Mouse (Mus musculus): Measurements from ENCODE around the gene Psenen.

Gene Psenen

DNA sequence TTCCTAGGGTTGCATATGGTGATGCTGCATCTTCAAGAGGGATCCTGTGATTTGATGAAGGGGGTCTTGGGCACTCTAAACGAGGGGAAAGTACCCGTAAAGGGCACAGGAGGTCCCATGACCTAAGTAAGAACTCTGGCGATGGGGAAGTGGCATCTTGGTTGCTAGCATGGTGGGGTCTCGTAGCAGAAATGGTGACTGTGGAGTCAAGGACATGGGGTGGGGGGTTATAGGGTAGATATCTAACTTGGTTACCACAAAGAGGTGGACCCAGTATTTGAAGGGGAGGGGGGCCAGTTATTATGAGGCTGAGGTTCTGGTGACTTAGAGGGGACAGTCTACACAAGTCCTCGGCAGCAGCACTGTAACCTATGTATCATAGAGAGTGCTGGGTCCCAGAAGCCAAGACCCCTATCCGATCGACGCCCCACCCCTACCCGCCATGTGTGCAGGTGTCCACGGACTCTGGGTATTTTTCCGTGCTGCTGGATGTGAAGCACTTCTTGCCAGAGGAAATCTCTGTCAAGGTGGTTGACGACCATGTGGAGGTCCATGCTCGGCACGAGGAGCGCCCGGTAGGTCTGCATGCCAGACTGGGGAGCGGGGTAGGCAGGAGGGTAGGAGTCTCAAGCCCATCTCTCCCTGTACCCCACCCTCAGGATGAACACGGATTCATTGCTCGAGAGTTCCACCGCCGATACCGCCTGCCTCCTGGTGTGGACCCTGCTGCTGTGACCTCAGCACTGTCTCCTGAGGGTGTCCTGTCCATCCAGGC lies 9.4 kb downstream of the Psenen start:
- no peak for DNase-seq (ENCODE audit: low spot score)

- no peak for DNase-seq (ENCODE audit: low spot score)
Observed at GRCm38 (mm10) chr7:30553021-30553589, 10.3 kb downstream of the Psenen start.

GRCm38 (mm10) chr7:30552102-30553020 lies 11.1 kb downstream of the Psenen start, which contains the start of the genes Hspb6 and Proser3:
Gene Hspb6 (plus strand): TSS chr7:30552178.
Gene Proser3 (minus strand): TSS chr7:30552299.
- DNase-seq (ENCODE audit: low spot score), result peak; percentile 98

DNA sequence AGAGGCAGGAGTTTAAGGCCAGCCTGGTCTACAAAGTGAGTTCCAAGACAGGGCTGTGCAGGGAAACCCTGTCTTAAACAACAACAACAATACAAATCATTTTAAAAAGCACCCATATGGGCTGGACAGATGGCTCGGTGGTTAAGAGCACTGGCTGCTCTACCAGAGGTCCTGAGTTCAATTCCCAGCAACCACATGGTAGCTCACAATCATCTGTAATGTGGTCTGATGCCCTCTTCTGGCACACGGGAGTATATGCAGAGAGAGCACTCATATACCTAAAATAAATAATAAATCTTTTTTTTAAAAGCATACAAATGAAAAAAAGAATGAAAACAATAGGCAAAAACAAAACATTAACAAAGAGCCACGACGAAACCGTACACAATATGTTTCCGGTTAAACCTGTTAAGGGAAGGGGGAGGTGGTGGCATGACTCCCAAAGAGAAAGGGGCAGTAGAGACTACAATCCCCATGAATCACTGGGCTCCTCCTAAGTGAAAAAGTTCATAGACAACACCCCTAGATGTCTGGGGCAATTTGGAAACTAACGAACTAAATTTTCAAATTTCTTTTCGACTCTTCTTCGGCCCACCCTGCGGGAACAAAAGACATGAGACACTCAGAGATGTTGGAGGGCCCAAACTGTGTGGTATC lies 11.9 kb downstream of the Psenen start:
- DNase-seq (ENCODE audit: low spot score), result peak; percentile 84

DNA sequence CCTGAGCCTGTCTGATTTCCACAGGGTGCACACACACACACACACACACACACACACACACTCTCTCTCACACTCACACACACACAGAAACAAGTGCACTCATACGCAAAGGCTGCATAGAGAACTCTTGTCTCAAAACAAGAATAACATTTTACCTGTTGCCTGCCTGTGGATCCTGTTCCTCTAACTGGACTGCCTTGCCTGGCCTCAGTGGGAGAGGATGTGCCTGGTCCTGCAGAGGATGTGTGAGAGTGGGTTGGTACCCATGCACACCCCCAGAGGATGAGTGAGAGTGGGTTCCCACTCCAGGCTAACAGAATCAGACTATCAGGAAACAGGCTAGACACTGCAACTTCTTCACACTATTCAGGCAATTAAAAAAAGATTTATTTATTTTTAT lies 12.8 kb downstream of the Psenen start:
- DNase-seq (ENCODE audit: low spot score), result no peak

GRCm38 (mm10) chr7:30549880-30550279 lies 13.5 kb downstream of the Psenen start:
- DNase-seq (ENCODE audit: low spot score), result no peak

DNA sequence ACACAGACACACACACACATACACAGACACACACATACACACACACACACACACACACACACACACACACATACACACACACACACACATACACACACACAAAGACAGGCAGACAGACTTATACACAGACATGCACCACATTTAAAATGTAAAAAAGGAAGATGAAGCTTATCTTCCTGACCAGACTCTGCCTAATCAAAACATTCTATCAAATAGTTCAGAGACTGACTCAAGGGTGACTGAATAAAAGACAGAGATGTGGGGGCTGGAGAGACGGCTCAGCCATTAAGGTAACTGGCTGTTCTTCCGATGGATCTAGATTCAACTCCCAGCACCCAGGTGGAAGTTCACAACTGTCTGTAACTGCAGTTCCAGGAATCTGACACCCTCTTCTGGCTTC lies 19.1 kb downstream of the Psenen start:
- DNase-seq (ENCODE audit: low spot score), result no peak

DNA sequence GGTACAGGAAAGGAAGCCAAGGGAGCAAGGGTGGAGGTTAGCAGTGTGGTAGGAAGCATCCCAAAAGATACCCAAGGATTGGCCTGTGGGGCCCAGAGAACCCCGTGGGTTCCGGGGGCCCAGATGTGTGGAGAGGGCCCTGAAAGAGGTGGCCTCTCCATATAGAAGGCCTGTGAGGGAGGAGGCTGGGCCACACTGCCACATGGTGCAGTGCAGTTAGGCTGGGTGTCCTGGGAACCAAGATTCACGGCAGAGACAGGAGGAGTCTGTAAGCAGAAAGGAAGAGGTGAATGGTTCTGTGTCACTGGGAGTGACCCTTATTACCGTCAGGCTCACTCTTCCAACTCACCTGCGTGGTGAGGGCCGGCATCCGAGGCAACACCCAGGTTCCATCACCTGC lies 22.9 kb downstream of the Psenen start:
- no peak for DNase-seq (ENCODE audit: low spot score)

GRCm38 (mm10) chr7:30534633-30535577 lies 28.5 kb downstream of the Psenen start, which contains the start of gene Arhgap33:
Gene Arhgap33 (minus strand): TSS chr7:30535060.
- DNase-seq (ENCODE audit: low spot score), result peak; percentile 96

DNA sequence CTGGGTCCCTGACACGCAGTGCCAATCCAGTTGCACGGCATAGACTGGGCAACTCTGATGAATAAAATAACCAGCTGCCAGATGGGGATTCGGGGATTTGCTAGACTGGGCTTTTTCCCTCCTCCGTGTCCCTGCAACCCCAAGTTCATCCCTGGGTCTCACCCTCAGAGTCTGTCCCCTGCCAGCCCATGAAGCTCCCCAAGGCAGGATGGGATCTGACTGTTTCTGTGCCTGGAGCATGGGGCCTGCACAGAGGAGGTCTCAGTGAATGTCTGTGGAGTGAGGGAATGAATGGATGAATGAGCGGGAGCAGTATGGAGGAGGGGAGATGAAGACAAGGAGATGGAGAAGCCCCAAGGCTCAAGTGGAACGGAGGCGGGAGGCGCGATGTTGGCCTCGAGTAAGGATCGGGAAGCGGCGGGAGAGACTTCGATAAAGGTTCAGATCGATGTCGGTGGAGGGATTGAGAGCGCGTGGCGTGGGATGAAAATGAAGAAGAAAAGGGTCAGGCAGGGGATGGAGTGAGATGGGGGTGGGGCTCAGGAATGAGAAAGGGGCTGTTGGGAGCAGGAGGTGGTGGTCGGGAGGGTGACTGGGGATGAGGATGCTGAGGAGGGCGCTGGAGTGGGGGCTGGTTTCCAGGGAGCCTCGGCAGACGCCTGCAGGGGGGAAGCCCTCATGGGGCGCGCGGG lies 29.3 kb downstream of the Psenen start:
- peak; percentile 56 for DNase-seq (ENCODE audit: low spot score)

- DNase-seq (ENCODE audit: low spot score), result peak; percentile 64
Observed at GRCm38 (mm10) chr7:30532931-30533330, 30.5 kb downstream of the Psenen start.

DNA sequence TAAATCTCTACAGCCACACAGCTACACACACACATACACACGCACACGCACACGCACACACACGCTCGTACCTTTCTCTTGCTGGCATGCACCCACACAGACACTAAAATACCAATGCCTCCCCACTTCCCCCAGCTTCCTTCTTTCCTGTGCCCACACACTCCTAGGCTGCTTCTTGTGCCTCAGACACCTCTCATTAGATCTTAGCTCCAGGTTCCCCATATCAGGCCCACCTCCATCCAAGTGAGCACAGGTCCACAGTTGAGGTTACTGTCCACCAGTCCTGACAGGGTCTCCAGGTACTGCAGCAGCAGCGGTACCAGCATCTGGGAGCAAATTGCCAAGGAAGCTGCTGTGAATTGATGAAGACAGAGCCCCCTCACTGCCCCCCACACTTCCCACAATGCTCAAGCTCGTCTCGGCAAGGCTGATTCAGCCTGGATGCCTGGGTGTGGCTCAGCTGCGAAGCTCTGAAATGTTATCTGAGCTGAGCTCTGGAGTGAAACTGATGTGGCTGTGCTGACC lies 32.1 kb downstream of the Psenen start:
- no peak for DNase-seq (ENCODE audit: low spot score)

DNA sequence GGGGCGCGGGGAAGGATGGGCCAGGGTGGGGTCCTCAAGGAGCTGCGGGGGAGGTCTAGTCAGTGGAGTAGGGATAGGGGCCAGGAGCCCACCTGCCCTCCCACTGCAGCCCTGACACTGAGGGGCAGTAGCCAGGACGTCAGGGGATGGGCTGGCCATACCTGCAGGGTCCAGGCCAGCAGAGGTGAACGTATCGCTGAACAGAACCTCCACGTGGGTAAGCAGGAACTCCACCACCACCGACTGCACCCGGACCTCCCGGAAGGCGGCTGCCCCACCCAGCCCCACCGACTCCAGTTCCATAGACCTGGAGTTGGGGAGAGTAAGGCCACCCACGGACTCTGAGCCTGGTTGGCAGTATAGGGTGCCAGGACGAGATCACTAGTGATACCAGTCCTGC lies 36.4 kb downstream of the Psenen start:
- no peak for DNase-seq (ENCODE audit: low spot score)

GRCm38 (mm10) chr7:30526399-30526798 lies 37.0 kb downstream of the Psenen start:
- DNase-seq (ENCODE audit: low spot score), result no peak

DNA sequence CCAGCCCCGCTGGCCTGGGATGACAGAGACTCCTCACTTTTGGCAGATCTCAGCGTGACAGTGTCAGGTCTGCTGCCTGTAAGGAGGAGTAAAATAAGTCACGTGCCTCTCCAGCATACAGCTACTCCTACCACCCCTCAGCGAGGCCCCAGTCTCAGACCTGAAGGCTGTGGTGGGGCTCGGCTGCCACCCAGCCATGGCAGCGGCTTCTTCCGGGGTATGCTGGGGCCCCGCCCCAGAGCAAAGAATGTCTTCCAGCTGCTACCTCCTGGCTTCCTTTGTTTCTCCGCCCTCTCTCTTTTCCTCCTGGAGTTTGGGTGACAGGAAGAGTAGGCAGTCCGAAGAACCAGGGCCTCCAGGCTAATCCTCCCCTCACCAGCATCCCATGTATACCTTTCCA lies 37.5 kb downstream of the Psenen start:
- no peak for DNase-seq (ENCODE audit: low spot score)

DNA sequence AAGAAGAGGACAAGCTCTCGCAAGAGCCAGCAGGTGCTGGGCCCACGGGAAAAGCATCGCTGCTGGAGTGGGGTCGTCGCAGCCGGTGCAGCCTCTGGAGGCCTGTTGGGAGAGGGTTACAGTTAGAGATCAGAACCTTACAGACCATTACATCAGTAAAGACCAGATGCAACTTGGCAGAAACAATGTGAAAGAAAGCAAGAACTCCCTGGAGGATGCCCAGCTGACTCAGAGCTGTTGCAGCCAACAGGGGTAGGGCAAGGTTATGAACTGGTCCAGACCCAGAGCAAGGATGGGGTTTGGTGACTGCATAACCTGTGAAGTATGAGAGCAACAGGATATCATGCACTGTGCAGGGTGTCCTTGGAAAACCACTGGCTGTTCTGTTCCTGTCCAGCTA lies 38.9 kb downstream of the Psenen start:
- DNase-seq (ENCODE audit: low spot score), result no peak

- DNase-seq (ENCODE audit: low spot score), result no peak
Observed at GRCm38 (mm10) chr7:30522871-30523270, 40.6 kb downstream of the Psenen start.

DNA sequence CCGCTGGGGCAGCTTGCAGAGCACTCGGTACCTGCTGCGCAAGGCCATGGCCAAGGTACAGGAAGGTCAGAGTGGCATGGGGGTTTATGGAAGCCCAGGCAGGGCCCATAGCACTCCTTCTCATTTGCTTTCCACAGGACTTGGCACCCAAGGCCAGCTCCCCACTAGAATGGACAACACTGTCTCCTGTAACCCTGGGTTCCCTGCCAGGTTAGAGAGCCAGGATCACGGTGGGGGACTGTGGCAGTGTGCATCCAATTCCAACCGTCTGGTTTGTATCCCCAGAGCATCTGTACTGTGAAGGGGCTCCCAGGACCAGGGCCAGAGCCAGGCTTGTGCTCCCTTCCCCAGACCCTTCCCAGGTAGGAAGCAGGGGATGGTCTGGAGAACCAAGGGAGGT lies 42.6 kb downstream of the Psenen start:
- DNase-seq (ENCODE audit: low spot score), result no peak

DNA sequence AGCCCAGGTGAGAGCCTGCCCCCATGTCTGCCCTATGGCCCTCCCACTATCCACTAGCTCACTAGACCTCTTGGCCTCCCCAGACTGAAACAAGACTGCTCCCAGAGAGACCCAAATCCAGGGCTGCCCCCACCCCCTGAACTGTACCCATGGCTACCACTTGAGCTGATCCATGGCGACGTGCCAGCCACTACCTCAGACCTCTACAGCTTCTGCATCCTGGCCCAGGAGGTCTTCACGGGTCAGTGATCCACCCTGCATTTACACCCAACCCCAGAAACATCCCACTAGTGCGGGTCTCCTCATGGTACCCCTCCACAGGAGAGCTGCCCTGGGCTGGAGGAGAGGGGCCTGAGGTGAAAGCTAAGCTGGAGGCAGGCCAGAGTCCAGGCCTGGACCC lies 43.0 kb downstream of the Psenen start:
- no peak for DNase-seq (ENCODE audit: low spot score)

GRCm38 (mm10) chr7:30518325-30518724 lies 45.1 kb downstream of the Psenen start:
- DNase-seq (ENCODE audit: low spot score), result no peak
